Comparison of ENCODE assay signal across 12 mouse cellular contexts in genomic region chr16:93369766-93370146, GRCm38 (mm10).
A peak's percentile ranks its signal among the peaks of the same experiment; 100 is the strongest.
DNase-seq lines count a peak whose midpoint lies in the region; ATAC-seq and TF ChIP-seq lines count a peak whose summit lies in the region.
"Had no signal": no experiment of that assay in that cellular context is flagged by ENCODE, and none has a peak within 500 bp of the region (broad histone marks: within the 10 kb centered on the region; RNA-seq: fewer than 3 reads in every experiment).

No protein-coding gene starts in this region.

- 38% methylated on average over 10 of the region's 10 CpGs for WGBS in heart, embryonic 15.5 days
- WGBS in neural tube, embryonic 13.5 days, result 60% methylated on average over 10 of the region's 10 CpGs
- WGBS in neural tube, embryonic 15.5 days, result 59% methylated on average over 10 of the region's 10 CpGs
- 45% methylated on average over 10 of the region's 10 CpGs for WGBS in limb, embryonic 15.5 days
- 42% methylated on average over 10 of the region's 10 CpGs for WGBS in stomach, postnatal 0 days
- WGBS in kidney, embryonic 14.5 days, result 81% methylated on average over 10 of the region's 10 CpGs

- no peaks in the 10 kb centered on the region for H3K9me3 ChIP-seq in heart, embryonic 15.5 days (replicated peaks)
- no peaks in the 10 kb centered on the region for H3K9me3 ChIP-seq in neural tube, embryonic 13.5 days
- H3K9me3 ChIP-seq in neural tube, embryonic 15.5 days (replicated peaks), result no peaks in the 10 kb centered on the region
- H3K9me3 ChIP-seq in limb, embryonic 15.5 days, result no peaks in the 10 kb centered on the region
- H3K9me3 ChIP-seq in stomach, postnatal 0 days (ENCODE audit: control insufficient read depth, low read length), result no peaks in the 10 kb centered on the region
- H3K9me3 ChIP-seq in kidney, embryonic 14.5 days (ENCODE audit: control insufficient read depth, low read length), result no peaks in the 10 kb centered on the region

- H3K9ac ChIP-seq in heart, embryonic 15.5 days, result no peak overlapping the region
- no peak overlapping the region for H3K9ac ChIP-seq in neural tube, embryonic 13.5 days
- no peak overlapping the region for H3K9ac ChIP-seq in neural tube, embryonic 15.5 days (replicated peaks)
- no peak overlapping the region for H3K9ac ChIP-seq in limb, embryonic 15.5 days
- no peak overlapping the region for H3K9ac ChIP-seq in stomach, postnatal 0 days (ENCODE audit: low read length)
- H3K9ac ChIP-seq in kidney, embryonic 14.5 days (ENCODE audit: low read depth, low read length), result no peak overlapping the region

- no peak for DNase-seq in heart, postnatal 25 days (ENCODE audit: low spot score)
- DNase-seq in stomach, postnatal 0 days (ENCODE audit: low spot score), result peak; percentile 52
- no peak for DNase-seq in left cerebral cortex, adult 9 months (ENCODE audit: low spot score in 2 of 2)
- DNase-seq: gastrocnemius, adult 2 months; kidney, adult 11 months; thymus, postnatal 4 days had no signal

- H3K27me3 ChIP-seq in heart, embryonic 15.5 days, result no peaks in the 10 kb centered on the region
- H3K27me3 ChIP-seq in neural tube, embryonic 13.5 days, result no peaks in the 10 kb centered on the region
- H3K27me3 ChIP-seq in neural tube, embryonic 15.5 days (replicated peaks), result no peaks in the 10 kb centered on the region
- no peaks in the 10 kb centered on the region for H3K27me3 ChIP-seq in limb, embryonic 15.5 days
- no peaks in the 10 kb centered on the region for H3K27me3 ChIP-seq in stomach, postnatal 0 days (ENCODE audit: control insufficient read depth, insufficient read depth, low read length)
- no peaks in the 10 kb centered on the region for H3K27me3 ChIP-seq in kidney, embryonic 14.5 days (ENCODE audit: control insufficient read depth, insufficient read depth, low read length)
- H3K27me3 ChIP-seq: CH12.LX had no signal

- TF ChIP-seq EP300 in stomach, postnatal 0 days (optimal IDR thresholded peaks at IDR 0.05), result no peak

- ATAC-seq in heart, embryonic 15.5 days (replicated peaks; ENCODE audit: insufficient number of reproducible peaks, insufficient read depth, low FRiP score, low read depth), result peak; percentile 72; the same call in 1 of the 2 replicates
- ATAC-seq in neural tube, embryonic 13.5 days (ENCODE audit: low read depth), result peak; percentile 42; the same call in 1 of the 2 replicates
- ATAC-seq in neural tube, embryonic 15.5 days (ENCODE audit: low FRiP score), result no peak
- ATAC-seq in limb, embryonic 15.5 days (ENCODE audit: insufficient number of reproducible peaks, low FRiP score, low TSS enrichment, low read depth), result peak; percentile 36; the same call in 1 of the 2 replicates
- peak; percentile 46; the same call in 1 of the 2 replicates for ATAC-seq in stomach, postnatal 0 days (ENCODE audit: low FRiP score, low TSS enrichment)
- ATAC-seq in kidney, embryonic 14.5 days (ENCODE audit: low FRiP score, low TSS enrichment), result no peak

- no peak for TF ChIP-seq CTCF in stomach, postnatal 0 days (IDR thresholded peaks at IDR 0.05; ENCODE audit: low read depth)

- peak overlapping the region; percentile 40 for H3K4me2 ChIP-seq in heart, embryonic 15.5 days
- no peak overlapping the region for H3K4me2 ChIP-seq in neural tube, embryonic 13.5 days
- no peak overlapping the region for H3K4me2 ChIP-seq in neural tube, embryonic 15.5 days
- H3K4me2 ChIP-seq in limb, embryonic 15.5 days, result 0 out of 2 replicates have a peak overlapping the region, but pooled peaks have one; percentile 4
- no peak overlapping the region for H3K4me2 ChIP-seq in stomach, postnatal 0 days (replicated peaks; ENCODE audit: low read depth)
- H3K4me2 ChIP-seq in kidney, embryonic 14.5 days (replicated peaks; ENCODE audit: low read depth, low read length), result no peak overlapping the region

- H3K36me3 ChIP-seq in heart, embryonic 15.5 days, result no peaks in the 10 kb centered on the region
- H3K36me3 ChIP-seq in neural tube, embryonic 13.5 days, result no peaks in the 10 kb centered on the region
- H3K36me3 ChIP-seq in neural tube, embryonic 15.5 days, result no peaks in the 10 kb centered on the region
- no peaks in the 10 kb centered on the region for H3K36me3 ChIP-seq in limb, embryonic 15.5 days
- no peaks in the 10 kb centered on the region for H3K36me3 ChIP-seq in stomach, postnatal 0 days (ENCODE audit: control insufficient read depth, insufficient read depth, low read length)
- no peaks in the 10 kb centered on the region for H3K36me3 ChIP-seq in kidney, embryonic 14.5 days (ENCODE audit: control insufficient read depth, insufficient read depth, low read length)

- H3K4me3 ChIP-seq in heart, embryonic 15.5 days, result no peak overlapping the region
- no peak overlapping the region for H3K4me3 ChIP-seq in neural tube, embryonic 13.5 days
- H3K4me3 ChIP-seq in neural tube, embryonic 15.5 days (replicated peaks), result no peak overlapping the region
- H3K4me3 ChIP-seq in limb, embryonic 15.5 days, result no peak overlapping the region
- H3K4me3 ChIP-seq in stomach, postnatal 0 days (ENCODE audit: low read depth, low read length), result no peak overlapping the region
- no peak overlapping the region for H3K4me3 ChIP-seq in kidney, embryonic 14.5 days (ENCODE audit: low read length)
- H3K4me3 ChIP-seq: gastrocnemius, adult 2 months had no signal

- H3K4me1 ChIP-seq in heart, embryonic 15.5 days (replicated peaks), result peaks cover 25% of the 10 kb centered on the region
- peaks cover 20% of the 10 kb centered on the region for H3K4me1 ChIP-seq in neural tube, embryonic 13.5 days (replicated peaks)
- H3K4me1 ChIP-seq in neural tube, embryonic 15.5 days, result peaks cover 8% of the 10 kb centered on the region
- H3K4me1 ChIP-seq in limb, embryonic 15.5 days, result peaks cover 34% of the 10 kb centered on the region
- peaks cover 4% of the 10 kb centered on the region; the same call in 1 of the 2 replicates for H3K4me1 ChIP-seq in stomach, postnatal 0 days (replicated peaks; ENCODE audit: control insufficient read depth, insufficient read depth)
- H3K4me1 ChIP-seq in kidney, embryonic 14.5 days (ENCODE audit: control insufficient read depth, insufficient read depth, low read length), result peaks cover 8% of the 10 kb centered on the region; the same call in 1 of the 2 replicates

- intact Hi-C loops in heart, postnatal 25 days (cut with DNase I), result no loop called here

- peak overlapping the region; percentile 32 for H3K27ac ChIP-seq in heart, embryonic 15.5 days
- H3K27ac ChIP-seq in neural tube, embryonic 13.5 days (replicated peaks), result peak overlapping the region; percentile 46; the same call in 1 of the 2 replicates
- H3K27ac ChIP-seq in neural tube, embryonic 15.5 days (replicated peaks), result no peak overlapping the region
- peak overlapping the region; percentile 74 for H3K27ac ChIP-seq in limb, embryonic 15.5 days
- no peak overlapping the region for H3K27ac ChIP-seq in stomach, postnatal 0 days (replicated peaks)
- H3K27ac ChIP-seq in kidney, embryonic 14.5 days (ENCODE audit: low read depth, low read length), result no peak overlapping the region
- H3K27ac ChIP-seq: gastrocnemius, adult 2 months had no signal

Comparison
In these comparisons a context has a peak if more than half of its experiments do, and no peak if none do; other contexts are left out.
1. ATAC-seq: peak in heart, embryonic 15.5 days (single experiment), neural tube, embryonic 13.5 days (single experiment), limb, embryonic 15.5 days (single experiment) and stomach, postnatal 0 days (single experiment); none in neural tube, embryonic 15.5 days (single experiment) and kidney, embryonic 14.5 days (single experiment).
2. H3K27ac ChIP-seq: peak in heart, embryonic 15.5 days (single experiment), neural tube, embryonic 13.5 days (single experiment) and limb, embryonic 15.5 days (single experiment); none in neural tube, embryonic 15.5 days (single experiment), stomach, postnatal 0 days (single experiment) and kidney, embryonic 14.5 days (single experiment).
3. H3K4me2 ChIP-seq: peak in heart, embryonic 15.5 days (single experiment) and limb, embryonic 15.5 days (single experiment); none in neural tube, embryonic 13.5 days (single experiment), neural tube, embryonic 15.5 days (single experiment), stomach, postnatal 0 days (single experiment) and kidney, embryonic 14.5 days (single experiment).